Mouse (Mus musculus): ENCODE data around the gene Pias4.
"Not testable (repeated sequence)": the region's sequence is repeated elsewhere in the genome, so short reads cannot be mapped to it uniquely, and the experiment has no call there.

The Pias4 gene

DNA sequence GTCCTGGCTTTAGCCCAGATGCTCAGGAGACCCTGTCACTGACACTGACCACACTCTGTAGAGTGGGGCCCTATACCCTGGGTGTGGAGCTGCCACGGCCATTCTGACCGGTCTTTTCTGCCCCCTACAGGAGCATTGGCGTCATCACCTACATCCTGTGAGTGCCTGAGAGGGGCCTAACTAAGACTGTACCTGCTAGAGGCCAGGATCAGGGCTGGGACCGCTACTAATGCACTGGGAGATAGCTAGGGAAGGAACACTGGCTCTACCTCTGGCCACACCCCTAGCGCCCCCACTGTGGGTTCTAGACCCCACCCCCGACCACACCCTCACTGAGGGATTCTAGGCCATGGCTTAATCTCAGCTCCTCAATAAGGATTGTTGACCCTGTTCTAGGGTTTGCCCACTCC lies 23.2 kb upstream of the Pias4 start:
- DNase-seq (ENCODE audit: low spot score) = no peak

- DNase-seq (ENCODE audit: low spot score) = no peak
Measured at GRCm38 (mm10) chr10:81190236-81190911, 22.7 kb upstream of the Pias4 start.

- DNase-seq (ENCODE audit: low spot score) = no peak
Measured at GRCm38 (mm10) chr10:81189821-81190220, 22.1 kb upstream of the Pias4 start.

DNA sequence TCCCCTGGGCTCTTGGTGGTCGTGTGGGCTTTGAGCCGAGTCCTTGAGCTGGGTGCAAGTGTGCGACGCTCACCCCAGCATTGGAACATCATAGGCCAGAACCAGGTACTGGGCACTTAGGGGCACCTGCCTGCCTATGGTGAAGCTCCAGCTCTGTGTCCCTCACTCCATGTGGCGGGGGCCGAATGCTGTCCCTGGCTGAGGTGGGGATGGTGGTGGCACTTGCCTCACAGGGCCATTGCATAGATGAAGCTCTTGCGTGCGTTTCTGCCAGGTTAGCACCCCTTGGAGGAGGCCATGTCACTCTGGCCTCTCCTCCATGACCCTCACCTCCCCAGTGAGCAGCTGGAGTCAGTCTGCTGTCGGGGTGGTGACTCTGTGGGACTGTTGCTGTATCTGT lies 19.4 kb upstream of the Pias4 start:
- DNase-seq (ENCODE audit: low spot score) = no peak

DNA sequence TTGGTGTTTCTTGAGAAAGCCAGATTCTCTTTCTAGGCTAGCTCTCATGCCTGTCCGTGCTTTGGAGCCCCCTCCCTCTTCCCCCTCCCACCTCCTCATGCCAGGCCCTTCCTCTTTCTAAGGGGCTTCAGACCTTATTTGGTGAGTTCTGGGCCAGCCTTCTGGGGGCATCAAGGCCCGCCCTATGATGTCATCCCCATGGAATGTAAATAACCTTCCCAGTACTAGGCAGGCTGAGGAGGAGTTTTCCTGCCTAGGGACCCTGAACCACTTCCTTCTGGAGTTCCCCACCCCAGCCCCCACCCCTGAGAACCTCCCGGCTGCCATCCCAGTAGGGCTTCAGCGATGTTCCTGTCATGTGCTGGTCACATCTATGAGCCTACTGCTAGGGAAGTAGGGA lies 17.0 kb upstream of the Pias4 start:
- DNase-seq (ENCODE audit: low spot score) = no peak

DNA sequence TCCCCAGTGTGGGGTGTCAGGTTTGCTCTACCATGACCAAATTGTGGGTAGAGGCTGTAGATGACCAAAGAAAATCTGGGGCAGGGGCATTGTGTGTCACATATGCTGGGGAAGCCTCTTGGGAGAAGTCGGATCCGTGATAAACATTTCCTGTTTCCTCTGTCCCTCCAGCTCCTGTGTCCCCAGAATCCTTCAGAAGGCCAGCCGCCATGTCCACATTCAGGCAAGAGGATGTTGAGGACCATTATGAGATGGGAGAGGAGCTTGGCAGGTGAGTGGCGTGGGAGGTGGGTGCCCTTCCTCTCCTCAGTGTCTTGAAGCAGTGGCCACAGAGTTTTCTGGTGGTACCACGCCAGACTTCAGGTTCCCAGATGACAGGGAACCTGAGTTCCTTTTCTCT lies 16.1 kb upstream of the Pias4 start, which contains the start of gene 4930442H23Rik:
TSS of gene 4930442H23Rik (minus strand) at position 45 of the 400 bp plus-strand sequence.
- DNase-seq (ENCODE audit: low spot score) = no peak

DNA sequence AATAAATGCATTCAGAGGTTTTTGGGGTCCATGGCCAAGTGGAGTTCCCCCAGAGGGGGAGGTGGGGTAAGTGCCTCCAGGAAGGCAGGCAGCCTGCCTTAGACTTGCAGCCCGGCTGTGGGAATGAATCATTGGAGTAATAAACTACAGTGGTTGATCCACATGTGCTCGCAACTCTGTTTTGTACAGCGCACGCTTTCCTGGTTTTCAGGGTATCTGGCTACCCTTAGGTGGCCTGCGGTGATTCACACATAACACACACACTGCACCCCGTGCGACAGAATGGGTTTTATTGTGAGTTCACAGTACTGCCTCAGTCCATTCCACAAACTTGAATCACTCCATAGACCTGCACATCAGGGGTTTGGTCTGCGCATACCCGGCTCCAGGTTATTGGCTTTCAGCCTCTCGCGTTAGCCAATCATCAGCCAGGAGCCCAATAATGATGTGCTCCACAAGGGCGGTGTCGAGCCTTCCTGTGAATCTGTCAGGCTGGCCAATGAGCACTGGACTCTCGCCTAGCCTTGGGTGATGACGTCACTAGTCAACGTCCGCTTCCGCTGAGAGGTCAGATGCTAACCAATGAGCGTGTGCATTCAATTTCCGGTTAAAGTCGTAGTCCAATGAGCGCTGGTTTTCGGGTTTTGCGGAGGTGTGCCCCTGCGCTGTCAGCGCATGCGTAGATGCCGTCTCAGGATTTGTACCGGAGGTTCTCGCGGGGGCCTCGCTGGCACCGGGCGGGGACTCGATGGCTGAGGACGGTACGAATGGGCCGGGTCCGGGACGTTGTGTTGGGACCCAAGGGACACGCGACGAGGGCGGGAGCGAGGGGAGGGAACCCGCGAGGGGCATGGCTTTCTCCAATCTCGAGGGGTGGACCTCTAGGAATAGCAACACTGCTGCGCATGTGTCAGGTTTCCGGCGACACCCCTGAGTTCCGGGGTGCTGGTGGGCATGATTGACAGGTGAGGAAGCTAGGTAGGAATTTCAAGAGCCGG lies 14.9 kb upstream of the Pias4 start, which contains the start of gene Dapk3:
TSS of gene Dapk3 (plus strand) at position 670 of the 998 bp plus-strand sequence.
- DNase-seq (ENCODE audit: low spot score) = peak; percentile 88

DNA sequence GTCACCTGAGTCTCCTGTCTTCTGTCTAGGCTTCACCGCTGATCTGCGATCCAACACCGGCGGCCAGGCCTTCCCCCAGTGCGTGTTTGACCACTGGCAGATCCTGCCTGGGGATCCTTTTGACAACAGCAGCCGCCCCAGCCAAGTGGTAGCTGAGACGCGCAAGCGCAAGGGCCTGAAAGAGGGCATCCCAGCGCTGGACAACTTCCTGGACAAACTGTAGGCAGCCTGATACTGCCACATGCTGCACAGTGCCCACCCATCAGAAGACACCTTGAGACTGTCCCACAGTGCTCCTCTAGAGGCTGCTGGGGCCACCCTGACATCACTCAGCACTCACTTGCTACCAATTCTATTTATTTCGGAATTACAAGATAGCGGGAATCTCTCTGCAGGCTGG lies 14.1 kb upstream of the Pias4 start:
- not testable (repeated sequence) for DNase-seq (ENCODE audit: low spot score)

- DNase-seq (ENCODE audit: low spot score) = no peak
Measured at GRCm38 (mm10) chr10:81180946-81181345, 13.2 kb upstream of the Pias4 start.

GRCm38 (mm10) chr10:81179451-81180342 lies 12.0 kb upstream of the Pias4 start:
- no peak for DNase-seq (ENCODE audit: low spot score)

DNA sequence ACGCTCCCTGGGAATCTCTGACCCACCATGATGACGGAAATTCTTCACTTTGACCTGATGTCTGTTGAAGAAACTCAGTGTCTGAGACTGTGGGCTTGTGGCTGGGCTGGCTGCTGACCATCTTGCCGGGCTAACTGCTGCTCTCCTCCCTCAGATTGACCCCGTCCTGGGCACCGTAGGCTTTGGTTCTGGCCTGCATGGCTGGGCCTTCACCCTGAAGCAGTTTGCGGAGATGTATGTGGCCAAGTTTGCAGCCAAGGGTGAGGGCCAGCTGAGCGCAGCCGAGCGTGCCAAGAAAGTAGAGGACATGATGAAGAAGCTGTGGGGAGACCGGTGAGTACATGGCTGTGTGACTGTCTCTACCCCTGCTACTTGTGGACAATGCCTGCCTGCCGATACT lies 11.2 kb upstream of the Pias4 start:
- no peak for DNase-seq (ENCODE audit: low spot score)

DNA sequence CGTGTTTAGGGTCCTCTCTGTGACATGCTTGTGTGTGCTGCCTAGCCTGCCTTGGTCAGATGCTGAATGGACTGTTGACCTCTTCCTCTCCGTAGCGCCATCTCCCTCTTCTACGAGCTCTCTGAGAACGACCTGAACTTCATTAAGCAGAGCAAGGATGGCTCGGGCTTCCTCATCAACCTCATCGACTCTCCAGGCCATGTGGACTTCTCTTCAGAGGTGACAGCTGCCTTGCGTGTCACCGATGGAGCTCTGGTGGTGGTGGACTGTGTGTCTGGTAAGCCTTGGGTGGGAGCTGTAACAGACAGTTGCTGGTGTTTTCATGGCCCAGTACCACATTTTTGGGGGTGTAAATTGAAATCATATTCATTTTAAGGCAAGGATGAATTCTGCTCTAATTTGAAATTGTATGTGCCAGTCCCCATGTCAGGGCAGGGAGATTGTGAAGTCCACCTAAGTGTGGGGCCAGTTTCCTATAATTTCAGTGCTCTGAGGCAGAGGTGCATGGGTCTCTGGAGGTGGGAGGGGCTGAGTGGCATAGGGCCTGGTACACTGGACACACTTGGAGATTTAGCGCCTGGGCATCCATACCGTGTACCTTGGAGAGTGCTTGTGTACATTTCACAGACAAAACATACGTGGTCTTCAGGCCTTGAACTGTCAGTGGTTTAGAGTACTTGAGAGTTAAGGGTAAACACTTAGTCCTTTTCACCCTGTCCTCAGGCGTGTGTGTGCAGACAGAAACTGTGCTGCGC lies 10.4 kb upstream of the Pias4 start:
- DNase-seq (ENCODE audit: low spot score) = no peak

DNA sequence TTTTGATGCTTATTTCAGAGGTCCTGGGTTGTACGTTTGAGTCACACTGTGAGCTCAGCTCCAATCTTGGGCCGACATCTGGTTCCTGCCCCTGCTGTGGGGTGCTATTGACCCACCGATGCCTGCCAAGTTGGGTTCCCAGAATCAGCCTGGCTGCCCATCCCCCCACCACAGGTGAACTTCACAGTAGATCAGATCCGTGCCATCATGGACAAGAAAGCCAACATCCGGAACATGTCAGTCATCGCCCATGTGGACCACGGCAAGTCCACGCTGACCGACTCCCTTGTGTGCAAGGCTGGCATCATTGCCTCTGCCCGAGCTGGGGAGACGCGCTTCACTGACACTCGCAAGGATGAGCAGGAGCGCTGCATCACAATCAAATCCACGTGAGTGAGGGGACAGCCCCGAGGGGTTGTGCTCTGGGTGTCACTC lies 9.8 kb upstream of the Pias4 start:
- no peak for DNase-seq (ENCODE audit: low spot score)

DNA sequence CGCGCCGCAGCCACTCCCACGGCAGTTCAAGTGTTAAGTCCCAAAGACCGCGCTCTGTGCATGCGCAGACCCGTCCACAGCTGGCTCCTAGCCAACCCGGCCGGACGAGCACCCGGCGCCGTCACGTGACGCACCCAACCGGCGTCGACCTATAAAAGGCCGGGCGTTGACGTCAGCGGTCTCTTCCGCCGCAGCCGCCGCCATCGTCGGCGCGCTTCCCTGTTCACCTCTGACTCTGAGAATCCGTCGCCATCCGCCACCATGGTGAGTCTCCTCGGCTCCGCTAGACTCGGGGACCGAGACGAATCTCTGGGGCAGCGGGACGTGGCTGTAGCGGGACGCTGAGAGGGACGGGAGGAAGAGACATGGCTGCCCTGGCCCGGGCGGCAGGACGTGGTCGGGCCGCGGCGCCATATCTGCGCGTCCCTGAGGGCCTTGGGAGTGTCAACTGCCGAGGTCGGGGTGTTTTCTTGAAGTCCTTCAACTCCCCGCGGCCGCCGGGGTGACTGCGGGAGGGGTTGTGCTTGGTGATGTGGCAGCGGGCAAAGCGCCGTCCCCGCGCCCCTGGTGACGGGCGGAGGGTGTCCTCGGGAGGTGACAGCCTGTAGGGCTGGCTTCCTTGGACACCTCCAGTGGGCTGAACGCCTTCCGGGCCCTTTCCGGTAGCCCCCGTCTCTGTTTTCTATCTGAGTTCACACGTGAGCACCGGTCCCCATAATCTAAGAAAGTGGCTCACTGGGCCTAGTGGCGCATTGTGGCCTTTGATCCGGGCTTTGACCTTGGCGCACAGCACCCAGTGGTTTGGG lies 8.9 kb upstream of the Pias4 start, which contains the start of gene Eef2:
TSS of gene Eef2 (plus strand) at position 166 of the 806 bp plus-strand sequence.
- peak; percentile 100 for DNase-seq (ENCODE audit: low spot score)

DNA sequence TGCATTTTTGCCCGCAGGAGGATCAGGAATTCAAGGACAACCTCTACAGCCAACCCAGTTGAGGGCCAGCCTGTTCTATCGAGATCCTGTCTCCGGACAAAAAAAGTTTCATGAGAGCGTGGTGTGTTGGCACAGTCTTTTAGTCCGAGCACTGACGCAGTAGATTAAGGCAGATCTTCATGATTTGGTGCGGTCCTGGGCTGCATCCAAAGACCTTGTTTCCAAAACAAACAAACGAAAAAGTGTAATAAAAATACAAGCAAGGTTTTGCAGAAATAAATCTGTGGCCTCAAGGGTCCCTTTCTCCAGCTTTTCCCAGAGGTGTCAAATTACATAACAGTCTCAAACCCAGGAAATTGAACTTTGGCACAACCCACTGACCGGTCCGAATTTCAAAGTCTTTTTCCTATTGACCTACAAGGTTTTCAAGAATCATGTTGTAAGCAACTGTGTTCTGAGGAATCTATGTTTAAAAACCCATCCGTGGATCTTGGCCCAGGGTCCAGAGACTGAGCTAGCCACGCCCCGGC lies 8.3 kb upstream of the Pias4 start:
- no peak for DNase-seq (ENCODE audit: low spot score)

DNA sequence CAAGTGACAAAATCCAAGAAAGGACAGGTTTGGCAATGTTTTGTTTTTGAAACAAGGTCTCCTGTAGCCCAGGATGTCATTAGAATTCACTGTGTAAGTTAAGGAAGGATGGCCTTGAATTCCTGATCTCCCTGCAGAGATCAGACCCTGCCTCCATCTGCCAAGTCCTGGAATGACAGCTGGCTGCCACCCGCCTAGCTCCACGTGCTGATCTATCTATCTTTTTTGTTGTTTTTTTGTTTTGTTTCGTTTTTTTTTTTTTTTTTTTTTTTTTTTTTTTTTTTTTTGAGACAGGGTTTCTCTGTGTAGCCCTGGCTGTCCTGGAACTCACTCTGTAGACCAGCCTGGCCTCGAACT lies 7.6 kb upstream of the Pias4 start:
- not testable (repeated sequence) for DNase-seq (ENCODE audit: low spot score)

GRCm38 (mm10) chr10:81174617-81175344 lies 7.1 kb upstream of the Pias4 start:
- DNase-seq (ENCODE audit: low spot score) = peak; percentile 80

GRCm38 (mm10) chr10:81173132-81173531 lies 5.4 kb upstream of the Pias4 start:
- peak; percentile 77 for DNase-seq (ENCODE audit: low spot score)

- DNase-seq (ENCODE audit: low spot score) = not testable (repeated sequence)
Measured at GRCm38 (mm10) chr10:81169411-81169900, 1.7 kb upstream of the Pias4 start.
